Mouse (Mus musculus) lung, postnatal 0 days (tissue): ENCODE measurements around the gene Mpig6b. TPM values are rescaled to one million over a fixed set of nuclear protein-coding genes. Genes with fewer than 3 reads are reported as not detected.

ENCODE experiments used
- ATAC-seq: fragments of 200-750 bp; cut with Nextera tagmentation; 2 replicates; pipeline ENCODE4 v1.8.0; 2017; ENCODE audit warnings: moderate library complexity
- DNase-seq: peaks from one replicate; pipeline ENCODE4 v3.0.0-alpha.2; 2016; ENCODE audit warnings: low spot score
- H3K27ac ChIP-seq: fragments of 300-500 bp; sonication (generic); 2 replicates; pipeline ENCODE4 v1.5.1; 2014; ENCODE audit warnings: antibody characterized with exemption, mild to moderate bottlenecking, low read length, mixed read lengths
- H3K27me3 ChIP-seq: fragments of 300-500 bp; sonication (generic); replicated peaks from 2 replicates; pipeline ENCODE4 v1.6.1; 2014; ENCODE audit warnings: low read length, mixed read lengths; ENCODE audit not compliant: insufficient read depth
- H3K36me3 ChIP-seq: fragments of 300-500 bp; sonication (generic); 2 replicates; pipeline ENCODE4 v1.6.1; 2014; ENCODE audit warnings: low read length, mixed read lengths; ENCODE audit not compliant: insufficient read depth
- H3K4me1 ChIP-seq: fragments of 300-500 bp; sonication (generic); 2 replicates; pipeline ENCODE4 v1.6.1; 2014; ENCODE audit warnings: antibody characterized with exemption, low read depth, low read length, mixed read lengths; ENCODE audit not compliant: insufficient read depth
- H3K4me2 ChIP-seq: fragments of 300-500 bp; sonication (generic); replicated peaks from 2 replicates; pipeline ENCODE4 v1.6.1; 2014; ENCODE audit warnings: low read depth, mild to moderate bottlenecking, low read length, moderate library complexity, mixed read lengths
- H3K4me3 ChIP-seq: fragments of 300-500 bp; sonication (generic); 2 replicates; pipeline ENCODE4 v1.5.1; 2014; ENCODE audit warnings: low read depth, low read length
- H3K9ac ChIP-seq: fragments of 300-500 bp; sonication (generic); replicated peaks from 2 replicates; pipeline ENCODE4 v1.6.1; 2014; ENCODE audit warnings: low read depth, mild to moderate bottlenecking
- H3K9me3 ChIP-seq: fragments of 300-500 bp; sonication (generic); 2 replicates; pipeline ENCODE4 v1.6.1; 2016; ENCODE audit warnings: low read length, mixed read lengths
- CTCF ChIP-seq: IDR thresholded peaks from 2 replicates; pipeline ENCODE4 v1.5.1; 2016; ENCODE audit warnings: antibody characterized with exemption, mild to moderate bottlenecking
- EP300 ChIP-seq: IDR thresholded peaks from 2 replicates; pipeline ENCODE4 v1.6.1; 2016; ENCODE audit warnings: antibody characterized with exemption, mild to moderate bottlenecking, control low read depth
- whole genome bisulfite sequencing: fragments of 180-500 bp; shearing (Covaris S2); extraction: QIAGEN DNeasy Blood & Tissue Kit; methylation state at CpG from one replicate; pipeline ENCODE4 v1.1.7; 2014; 5-methylcytosine and 5-hydroxymethylcytosine counted together
- polyA plus RNA-seq: library from polyadenylated mRNA; unstranded; fragments of >200 nt; fragmentation: Nextera tagmentation; extraction: Ambion mirVana; gene quantifications from 2 replicates; pipeline ENCODE4 v1.2.1, GENCODE M21; 2015

The Mpig6b gene
- polyA plus RNA-seq, 1 experiment from 2014 or later: 2.3 TPM

DNA sequence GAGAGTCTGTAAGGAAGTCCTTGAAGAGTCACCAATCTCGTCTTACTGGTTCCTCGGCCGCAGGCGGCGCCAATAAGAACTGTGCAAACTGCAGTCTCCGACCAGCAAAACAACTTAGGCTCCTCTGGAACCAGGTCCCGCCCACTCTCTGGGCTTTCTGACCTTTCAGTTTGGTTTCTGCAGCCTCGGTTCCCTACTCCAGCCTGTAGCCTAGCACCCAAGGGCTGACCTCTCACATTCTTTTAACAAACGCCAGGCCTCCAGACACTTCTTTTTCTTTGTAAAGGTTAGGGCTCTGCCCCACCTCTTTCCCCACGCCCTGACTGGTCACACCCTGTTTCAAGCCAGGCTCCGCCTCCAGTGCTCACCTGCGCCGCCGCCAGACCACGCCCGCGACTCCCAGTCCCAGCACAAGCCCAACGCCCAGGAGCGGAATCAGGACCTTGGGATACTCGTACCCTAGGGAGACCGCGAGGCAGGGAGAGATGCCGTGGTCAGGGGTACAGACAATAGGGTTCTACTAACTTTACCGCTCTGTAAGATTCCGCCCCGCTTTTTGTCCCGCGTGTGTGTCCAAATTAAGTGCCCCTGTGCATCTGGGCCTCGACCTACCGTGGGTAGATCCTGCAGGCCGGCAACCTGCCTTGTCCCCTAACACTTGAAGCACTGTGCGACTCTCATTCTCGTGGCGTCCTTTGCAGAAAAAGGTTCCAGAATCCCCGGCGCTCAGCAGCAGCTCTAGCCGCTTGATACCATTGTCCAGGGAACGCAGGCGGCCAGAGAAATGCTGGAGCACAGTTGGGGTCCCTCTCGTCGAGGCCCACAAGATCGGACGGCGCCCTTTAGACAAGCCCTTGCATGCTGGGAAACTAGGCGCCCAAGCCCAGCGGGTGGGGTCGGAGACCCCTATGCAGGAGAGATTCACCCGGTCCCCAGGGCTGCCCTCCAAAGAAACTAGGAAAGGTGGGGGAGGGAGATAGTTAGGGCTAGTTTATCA is 735 bp downstream of the Mpig6b start, which contains the start of gene Ly6g6c:
Ly6g6c (plus strand) TSS at position 438 of the 997 bp plus-strand sequence.
- Histone ChIP-seq H3K27me3 (0 out of 2 replicates have a peak, but pooled peaks cover 3% of the 10 kb centered on the region), H3K36me3 (peaks cover 7% of the 10 kb centered on the region; the same call in 1 of the 2 replicates), H3K4me2 (peak within 1 kb of the TSS; percentile 70), H3K9ac (peak within 1 kb of the TSS; percentile 29; the same call in 1 of the 2 replicates), H3K4me3 (peak within 1 kb of the TSS; percentile 39), H3K27ac (peak within 1 kb of the TSS; percentile 83), H3K4me1 (peaks cover 8% of the 10 kb centered on the region), H3K9me3 (no peaks in the 10 kb centered on the region)
- peak; percentile 95 for DNase-seq
- peak; percentile 40 for TF ChIP-seq CTCF
- no peak for TF ChIP-seq EP300
- 4% methylated on average over 48 of the region's 48 CpGs for WGBS
- ATAC-seq: peak; percentile 90

DNA sequence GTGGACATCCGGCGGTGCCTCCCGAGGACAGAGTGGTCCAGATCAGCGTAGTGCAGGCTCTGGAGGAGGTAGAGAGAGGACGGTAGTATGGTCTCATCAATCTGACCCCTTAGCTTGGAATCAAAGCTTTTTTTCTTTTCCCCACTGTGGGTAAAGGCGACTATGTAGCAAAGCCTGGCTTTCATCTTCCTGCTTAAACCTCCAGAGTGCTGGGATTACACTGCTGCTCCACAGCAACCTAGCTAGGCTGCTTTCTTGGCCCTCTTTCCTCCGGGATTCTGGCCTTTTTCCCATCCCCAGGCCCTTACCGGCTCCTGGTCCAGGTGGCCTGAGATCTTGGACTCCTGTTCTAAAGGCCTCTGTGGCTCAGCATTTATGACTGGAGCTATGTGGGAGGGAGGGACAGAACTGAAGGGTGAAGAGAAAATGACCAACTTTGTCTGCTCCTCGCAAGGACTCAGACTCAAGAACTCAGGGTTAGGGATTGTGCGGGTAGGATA is 1.6 kb downstream of the Mpig6b start:
- H3K36me3 ChIP-seq: peaks cover 7% of the 10 kb centered on the region; the same call in 1 of the 2 replicates
- no peaks in the 10 kb centered on the region for H3K9me3 ChIP-seq
- 0 out of 2 replicates have a peak, but pooled peaks cover 3% of the 10 kb centered on the region for H3K27me3 ChIP-seq
- ATAC-seq (peak; percentile 27), DNase-seq (no peak)
- peak overlapping the region; percentile 83 for H3K27ac ChIP-seq
- 24% methylated on average over 10 of the region's 10 CpGs for WGBS
- H3K4me3 ChIP-seq: peak overlapping the region; percentile 39
- H3K4me1 ChIP-seq: peaks cover 12% of the 10 kb centered on the region
- TF ChIP-seq EP300: no peak
- no peak for TF ChIP-seq CTCF
- peak overlapping the region; percentile 70 for H3K4me2 ChIP-seq
- H3K9ac ChIP-seq: no peak overlapping the region; the same call in 1 of the 2 replicates

DNA sequence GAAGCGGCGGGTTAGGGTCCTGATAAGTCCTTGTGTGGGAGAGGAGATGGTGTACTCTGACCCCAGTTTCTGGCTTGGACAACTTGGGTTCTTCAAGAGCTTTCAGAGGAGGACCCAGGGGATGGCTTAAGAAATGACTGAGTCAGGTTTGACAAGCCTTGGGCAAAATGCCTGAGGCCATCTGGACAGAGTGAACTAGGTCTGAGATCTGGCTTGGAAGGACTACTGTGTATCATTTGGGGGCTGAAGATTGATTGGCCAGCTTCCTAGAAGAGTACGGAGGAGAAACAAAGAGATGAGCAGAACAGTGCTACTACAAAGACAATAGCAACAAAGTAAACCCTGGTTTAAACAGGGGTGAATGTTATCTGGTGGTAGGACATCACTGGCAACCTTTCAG is 2.5 kb downstream of the Mpig6b start:
- Histone ChIP-seq H3K4me2 (no peak overlapping the region), H3K27me3 (0 out of 2 replicates have a peak, but pooled peaks cover 3% of the 10 kb centered on the region), H3K4me1 (peaks cover 12% of the 10 kb centered on the region), H3K9ac (no peak overlapping the region), H3K27ac (peak overlapping the region; percentile 83; the same call in 1 of the 2 replicates), H3K9me3 (no peaks in the 10 kb centered on the region), H3K36me3 (peaks cover 7% of the 10 kb centered on the region; the same call in 1 of the 2 replicates), H3K4me3 (no peak overlapping the region)
- WGBS: 74% methylated on average over 3 of the region's 3 CpGs
- TF ChIP-seq EP300 (no peak), CTCF (no peak)
- DNase-seq (no peak), ATAC-seq (no peak)

DNA sequence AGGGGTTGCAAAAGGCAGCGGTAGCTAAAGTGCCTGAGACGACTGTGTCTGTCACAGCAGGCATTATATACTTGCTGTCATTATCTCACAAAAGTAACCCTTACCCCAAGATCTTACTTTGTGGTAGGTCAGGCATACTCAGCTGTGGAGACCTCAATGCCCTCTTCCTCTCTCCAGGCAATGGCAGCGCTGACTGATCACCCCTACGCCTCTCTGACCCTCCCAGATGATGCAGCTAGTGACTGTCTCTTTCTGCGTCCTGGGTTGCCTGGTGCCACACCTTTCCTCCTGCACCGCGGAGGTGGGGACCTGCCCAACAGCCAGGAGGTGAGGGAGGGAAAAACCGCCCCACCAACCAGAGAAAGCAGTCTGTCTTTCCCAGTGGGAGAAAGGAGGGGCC is 4.7 kb downstream of the Mpig6b start:
- Histone ChIP-seq H3K9me3 (no peaks in the 10 kb centered on the region), H3K27ac (no peak overlapping the region), H3K27me3 (0 out of 2 replicates have a peak, but pooled peaks cover 1% of the 10 kb centered on the region), H3K4me2 (no peak overlapping the region), H3K36me3 (peaks cover 14% of the 10 kb centered on the region; the same call in 1 of the 2 replicates), H3K4me1 (peaks cover 12% of the 10 kb centered on the region), H3K4me3 (no peak overlapping the region), H3K9ac (no peak overlapping the region)
- TF ChIP-seq CTCF (no peak), EP300 (no peak)
- ATAC-seq: no peak
- WGBS: 77% methylated on average over 8 of the region's 8 CpGs
- DNase-seq: no peak

DNA sequence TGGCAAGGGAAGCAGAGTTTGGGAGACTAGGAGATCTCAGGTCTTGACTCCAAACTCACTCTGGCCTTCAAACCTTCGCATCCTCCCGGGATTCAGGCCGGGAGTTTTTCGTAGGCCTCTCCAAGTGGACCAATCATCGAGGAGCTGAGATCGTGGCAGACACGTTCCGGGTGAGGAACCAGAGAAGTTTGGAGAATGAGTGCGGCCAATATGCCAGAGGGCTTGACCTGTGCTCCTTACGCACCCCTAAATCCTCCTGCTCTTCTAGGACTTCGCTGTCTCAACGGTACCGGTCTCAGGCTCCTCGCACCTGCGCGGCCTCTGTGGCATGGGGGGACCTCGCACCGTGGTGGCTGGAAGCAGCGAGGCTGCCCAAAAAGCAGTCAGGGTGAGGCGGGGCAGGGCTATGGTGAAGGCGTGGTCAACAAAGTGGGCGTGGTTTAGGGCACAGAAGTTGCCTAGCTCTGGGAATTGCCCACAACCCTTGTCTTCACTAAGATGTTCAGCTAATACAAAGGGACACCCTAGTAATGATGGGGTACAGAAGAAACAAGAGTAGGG is 5.2 kb downstream of the Mpig6b start:
- Histone ChIP-seq H3K27ac (no peak overlapping the region), H3K36me3 (peaks cover 16% of the 10 kb centered on the region; the same call in 1 of the 2 replicates), H3K4me3 (no peak overlapping the region), H3K27me3 (no peaks in the 10 kb centered on the region), H3K4me1 (peaks cover 12% of the 10 kb centered on the region), H3K9ac (no peak overlapping the region), H3K4me2 (peak overlapping the region; percentile 70; the same call in 1 of the 2 replicates), H3K9me3 (no peaks in the 10 kb centered on the region)
- 63% methylated on average over 22 of the region's 22 CpGs for WGBS
- DNase-seq (peak; percentile 46), ATAC-seq (no peak)
- TF ChIP-seq EP300: no peak
- no peak for TF ChIP-seq CTCF

DNA sequence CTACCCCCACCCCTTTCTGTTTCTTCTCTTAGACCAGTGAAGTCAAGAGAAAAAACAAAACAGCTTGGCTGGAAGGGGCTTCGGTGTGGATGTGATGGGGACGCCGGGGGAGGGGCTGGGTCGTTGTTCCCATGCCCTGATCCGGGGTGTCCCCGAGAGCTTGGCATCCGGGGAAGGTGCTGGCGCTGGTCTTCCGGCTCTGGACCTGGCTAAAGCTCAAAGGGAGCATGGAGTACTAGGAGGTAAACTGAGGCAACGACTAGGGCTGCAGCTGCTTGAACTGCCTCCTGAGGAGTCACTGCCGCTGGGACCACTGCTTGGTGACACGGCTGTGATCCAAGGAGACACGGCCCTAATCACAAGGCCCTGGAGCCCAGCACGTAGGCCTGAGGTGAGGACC is 5.9 kb downstream of the Mpig6b start:
- Histone ChIP-seq H3K27ac (no peak overlapping the region; the same call in 1 of the 2 replicates), H3K4me2 (peak overlapping the region; percentile 70), H3K9ac (peak overlapping the region; percentile 63), H3K9me3 (no peaks in the 10 kb centered on the region), H3K27me3 (no peaks in the 10 kb centered on the region), H3K36me3 (peaks cover 24% of the 10 kb centered on the region; the same call in 1 of the 2 replicates), H3K4me3 (peak overlapping the region; percentile 71), H3K4me1 (peaks cover 7% of the 10 kb centered on the region)
- TF ChIP-seq EP300 (no peak), CTCF (no peak)
- 21% methylated on average over 14 of the region's 14 CpGs for WGBS
- DNase-seq (no peak), ATAC-seq (no peak)
